Mouse (Mus musculus): ENCODE measurements at regions not wholly inside any gene's neighbourhood (a gene's known extent, or its start where the extent isn't known, plus 50 kb on each side); places are given as distances from the start of the nearest gene placed in this dataset.

- no peak for DNase-seq (ENCODE audit: low spot score)
Observed at GRCm38 (mm10) chr10:70738686-70739085, 82.9 kb upstream of the Phyhipl start.

- no peak for DNase-seq (ENCODE audit: low spot score)
Observed at GRCm38 (mm10) chr10:70733956-70734355, 78.2 kb upstream of the Phyhipl start.

- peak; percentile 55 for DNase-seq (ENCODE audit: low spot score)
Observed at GRCm38 (mm10) chr10:70733478-70733877, 77.7 kb upstream of the Phyhipl start.

DNA sequence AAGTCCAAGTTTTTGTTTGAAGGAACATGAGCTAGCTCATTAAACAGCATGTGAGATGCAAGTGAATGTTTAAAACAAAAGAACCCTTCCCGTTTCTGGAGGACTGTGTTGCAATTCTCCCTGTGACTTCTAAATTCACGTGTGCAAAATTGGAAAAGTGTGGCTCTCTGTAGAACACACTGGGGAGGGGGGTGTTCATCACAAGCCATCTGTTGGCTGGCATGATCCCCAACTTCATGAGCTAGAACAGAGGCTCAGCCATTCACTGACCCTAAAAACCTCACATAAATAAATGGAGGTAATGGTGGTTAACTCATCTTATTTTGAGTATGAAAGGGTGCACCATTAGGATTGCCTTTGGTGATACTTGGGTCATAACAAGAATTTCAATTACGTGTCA, 69.3 kb upstream of the Phyhipl start:
- DNase-seq (ENCODE audit: low spot score): no peak

DNA sequence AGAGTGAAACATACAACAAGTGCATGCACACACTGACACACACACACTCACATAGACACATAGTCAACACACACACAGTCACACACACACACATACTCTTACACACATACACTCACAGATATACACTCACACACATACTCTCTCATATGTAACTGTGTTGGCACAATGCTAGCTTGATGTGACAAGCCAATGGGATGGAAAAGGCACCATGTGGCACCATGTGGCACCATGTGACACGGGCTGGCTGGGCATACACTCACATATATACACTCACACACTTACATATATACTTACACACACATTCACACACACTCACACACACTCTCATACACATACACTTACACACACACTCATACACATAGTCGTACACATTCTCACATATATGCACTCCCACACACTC, 67.0 kb upstream of the Phyhipl start:
- no peak for DNase-seq (ENCODE audit: low spot score)

DNA sequence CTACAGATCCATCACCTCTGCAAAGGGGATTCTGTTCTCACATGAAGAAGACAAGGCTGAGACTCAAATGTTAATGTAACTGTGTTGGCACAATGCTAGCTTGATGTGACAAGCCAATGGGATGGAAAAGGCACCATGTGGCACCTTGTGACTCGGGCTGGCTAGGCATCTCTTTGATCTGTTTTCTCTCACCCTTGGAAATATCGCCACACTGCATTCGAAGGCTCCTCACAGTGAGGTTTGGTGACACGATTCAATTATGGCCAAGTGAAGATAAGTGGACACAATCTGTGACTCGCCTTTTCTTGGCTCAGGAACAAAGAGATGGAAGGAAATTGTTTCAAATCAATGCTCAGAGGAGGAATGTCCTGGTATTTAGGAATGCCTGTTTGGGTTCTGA, 66.6 kb upstream of the Phyhipl start:
- DNase-seq (ENCODE audit: low spot score): no peak

DNA sequence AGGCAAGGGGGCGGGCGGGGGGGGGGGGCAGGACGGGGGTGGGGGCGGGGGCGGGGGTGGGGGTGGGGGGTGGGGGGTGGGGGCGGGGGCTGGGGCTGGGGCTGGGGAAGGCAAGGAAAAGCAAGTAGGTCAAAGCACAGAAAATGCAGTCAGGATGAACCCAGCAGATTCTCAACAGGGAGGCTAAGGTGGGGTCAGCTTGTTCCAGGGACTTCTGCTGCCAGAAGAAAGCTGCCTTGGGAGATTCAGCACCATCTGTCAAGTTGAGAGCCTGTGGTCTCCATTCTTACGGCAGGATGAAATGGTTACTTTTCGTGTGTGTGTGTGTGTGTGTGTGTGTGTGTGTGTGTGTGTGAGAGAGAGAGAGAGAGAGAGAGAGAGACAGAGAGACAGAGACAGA, 61.7 kb upstream of the Phyhipl start:
- DNase-seq (ENCODE audit: low spot score): no peak

- peak; percentile 68 for DNase-seq (ENCODE audit: low spot score)
Observed at GRCm38 (mm10) chr10:70717025-70717424, 61.3 kb upstream of the Phyhipl start.

DNA sequence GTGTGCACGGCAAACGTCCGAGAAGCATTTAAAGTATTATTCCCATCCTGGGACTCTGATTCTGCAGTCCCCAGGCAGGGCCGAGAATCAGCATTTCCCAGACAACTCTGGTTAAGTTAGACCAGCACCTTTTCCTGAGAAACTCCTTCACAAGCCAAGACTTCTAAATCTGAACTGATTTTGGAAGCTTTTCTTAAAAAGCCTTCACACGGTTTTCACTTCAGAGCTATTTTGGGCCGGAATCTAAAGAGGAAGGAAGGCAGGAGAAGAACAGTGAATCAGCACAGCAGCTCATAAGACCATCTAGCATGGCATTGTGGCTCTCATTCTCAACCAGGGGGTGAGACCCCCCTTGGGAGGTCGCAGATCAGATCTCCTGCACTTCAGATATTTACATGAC, 57.5 kb upstream of the Phyhipl start:
- no peak for DNase-seq (ENCODE audit: low spot score)

DNA sequence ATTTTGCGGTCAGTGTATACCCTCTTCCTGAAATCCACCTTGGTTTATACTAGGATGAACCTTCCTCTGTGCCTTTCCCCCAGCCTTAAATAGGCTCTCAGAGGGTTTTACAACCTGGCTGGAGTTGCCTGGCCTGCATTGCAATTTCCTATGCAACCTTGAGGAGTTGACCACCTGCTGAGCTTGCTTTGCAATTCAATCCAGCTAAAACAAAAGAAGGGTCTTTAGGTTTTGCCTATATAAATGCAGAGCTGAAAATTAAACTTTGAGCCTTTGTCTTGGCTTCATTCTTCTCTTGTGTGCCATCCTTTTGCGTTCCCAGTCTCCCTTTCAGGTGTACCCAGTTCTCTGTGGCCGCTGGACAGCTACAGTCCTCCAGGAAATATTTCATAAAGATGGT, 53.0 kb upstream of the Phyhipl start:
- no peak for DNase-seq (ENCODE audit: low spot score)

All from layer of hippocampus, adult 9-10 months (tissue).